Mouse (Mus musculus) CH12F3 (cell line): Measurements from ENCODE around the gene Snx10.

Experiments used
- in situ Hi-C: fragments of 300-500 bp; cut with MboI; formaldehyde crosslinking; loops from 2 replicates; pipeline ENCODE4 v1.14.3; 2020; ENCODE audit warnings: low sequenced_read_pairs

The Snx10 gene

DNA sequence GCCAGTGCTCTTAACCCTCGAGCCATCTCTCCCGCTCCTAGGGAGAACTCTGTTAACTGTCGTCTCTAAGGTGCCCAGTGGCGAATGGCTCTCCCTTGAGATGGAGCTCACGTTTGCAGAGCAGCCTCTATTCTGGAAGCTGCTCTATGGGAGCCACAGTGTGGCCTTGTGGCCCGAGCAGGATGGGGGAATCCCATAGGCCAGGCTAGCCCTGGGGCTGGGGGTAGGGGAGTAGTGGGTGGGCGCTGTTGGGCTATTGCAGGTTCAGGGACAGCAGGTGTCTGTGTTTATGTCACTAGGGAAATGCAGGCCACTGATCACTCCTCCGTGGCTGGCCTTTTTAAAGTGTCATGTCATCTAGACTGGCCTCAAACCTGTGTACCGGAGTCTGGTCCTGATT lies 58.4 kb downstream of the Snx10 start:
- in situ Hi-C loops, result loop anchor here (5.0 to 10.0 kb wide), 2 partner anchors 207 to 640 kb away; partner anchors contain the start of gene Hoxa7

DNA sequence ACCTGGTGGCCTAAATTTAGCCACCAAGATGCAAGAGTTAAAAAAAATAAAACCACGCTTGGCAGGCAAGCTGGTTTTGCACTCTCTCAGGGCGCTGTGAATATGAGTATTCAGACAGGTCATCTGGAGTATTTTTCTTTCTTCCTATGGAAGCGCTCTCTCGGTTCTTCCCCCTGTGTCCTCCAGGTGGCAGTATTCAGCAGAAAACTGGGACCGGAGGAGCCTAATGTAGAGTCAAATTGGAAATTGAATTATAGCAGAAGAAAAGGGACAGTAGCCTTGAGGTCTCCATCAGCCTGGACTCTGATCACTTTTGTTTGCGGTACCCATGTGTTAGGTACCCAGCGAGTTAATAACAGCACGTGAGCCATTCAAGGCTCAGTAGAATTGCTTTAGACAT lies 62.3 kb downstream of the Snx10 start:
- in situ Hi-C loops, result loop anchor here (10.0 kb wide), 1 partner anchor 211 kb away; no protein-coding TSS in a partner anchor

DNA sequence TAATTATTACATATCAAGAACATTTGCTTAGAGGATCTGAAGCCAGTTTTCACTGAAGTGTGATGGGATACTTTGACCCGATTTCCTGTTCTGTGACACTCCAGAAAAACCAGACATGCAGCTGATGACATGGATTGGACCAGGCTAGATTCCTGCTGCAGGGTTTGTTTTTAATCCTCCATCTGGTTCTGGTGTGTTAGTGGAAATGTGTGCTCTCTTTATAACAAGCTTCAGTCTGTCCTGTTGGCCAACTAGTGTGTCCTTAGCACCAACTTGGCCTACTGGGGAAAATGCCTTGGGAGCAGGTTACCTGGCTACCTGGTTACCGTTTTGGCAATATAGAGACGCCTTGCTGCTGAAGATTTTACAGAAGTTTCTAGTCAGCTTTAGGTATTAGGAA lies 63.6 kb downstream of the Snx10 start:
- in situ Hi-C loops, result loop anchor here (10.0 kb wide), 1 partner anchor 212 kb away; no protein-coding TSS in a partner anchor

DNA sequence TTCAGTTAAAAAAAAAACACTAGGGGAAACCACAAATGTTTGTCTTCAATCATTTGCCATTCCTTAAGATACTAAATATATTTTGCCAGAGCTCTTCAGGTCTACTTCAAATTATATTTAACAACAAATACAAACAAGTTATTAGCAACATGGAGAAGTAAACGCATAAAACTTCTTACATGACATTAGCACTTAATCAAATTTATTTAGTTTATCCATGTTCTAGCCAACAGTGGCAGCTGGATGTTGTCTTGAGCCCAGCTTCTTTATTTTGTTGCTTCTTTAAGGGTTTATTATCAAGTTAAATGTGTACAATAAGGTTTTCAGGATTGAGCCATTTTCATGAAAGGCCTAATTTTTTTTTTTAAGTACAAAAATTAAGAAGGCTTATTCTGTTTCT lies 67.6 kb downstream of the Snx10 start:
- in situ Hi-C loops, result loop anchor here (10.0 kb wide), 1 partner anchor 264 kb away; no protein-coding TSS in a partner anchor

DNA sequence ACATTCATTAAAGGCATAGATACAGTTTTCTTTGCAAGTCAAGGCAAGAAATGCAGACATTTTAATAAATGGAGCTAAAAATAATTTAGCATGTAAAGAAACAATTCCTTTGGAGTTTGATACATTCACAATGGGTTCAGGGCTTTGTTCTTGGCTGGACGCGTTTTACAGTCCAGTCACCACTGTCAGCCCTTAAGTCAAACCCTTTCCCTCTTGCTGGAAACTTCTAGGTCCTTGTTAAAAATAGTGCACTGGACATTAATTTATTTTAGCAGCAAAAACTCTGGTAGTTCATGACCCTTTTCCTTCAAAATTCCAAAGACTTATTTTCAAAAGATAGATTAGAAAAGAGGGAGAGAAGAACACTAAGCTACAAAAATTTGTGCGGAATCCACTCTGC lies 68.1 kb downstream of the Snx10 start:
- in situ Hi-C loops, result loop anchor here (10.0 kb wide), 1 partner anchor 263 kb away; no protein-coding TSS in a partner anchor

DNA sequence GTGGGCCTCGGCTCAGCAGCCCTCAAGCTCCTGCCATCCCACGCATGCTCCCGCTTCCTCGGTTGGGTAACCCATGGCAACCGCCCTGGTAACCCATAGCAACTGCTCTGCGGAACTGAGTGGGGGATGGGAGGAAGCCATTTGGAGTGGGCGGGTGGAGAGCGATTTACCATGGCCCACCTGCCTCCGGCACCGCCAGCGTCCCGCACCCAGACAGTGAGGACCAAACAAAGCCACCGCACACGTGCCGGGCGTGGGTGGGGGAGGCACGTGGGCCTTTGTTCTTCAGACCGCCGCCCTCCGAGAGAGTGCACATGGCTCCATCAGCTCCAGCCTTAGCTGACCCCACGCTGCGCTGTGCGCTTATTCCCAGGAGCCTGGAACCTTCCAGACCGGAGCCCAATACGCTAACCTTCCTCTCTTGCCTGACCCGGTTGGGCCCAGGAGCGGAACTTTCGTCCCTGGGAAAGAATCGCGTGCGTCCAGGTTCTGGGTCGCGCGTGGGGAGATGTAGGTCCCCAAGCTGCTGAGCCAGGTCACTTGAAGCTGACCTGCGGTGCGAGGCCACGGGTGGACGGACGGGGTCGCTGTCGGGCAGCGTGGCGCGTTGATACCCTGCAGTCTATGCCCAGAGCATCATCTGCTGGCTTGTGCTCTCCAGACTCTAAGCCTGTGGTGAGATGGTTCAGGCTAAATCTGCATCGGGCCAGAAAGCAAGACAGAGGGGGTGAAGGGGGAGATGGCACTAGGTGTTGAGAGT lies 68.8 kb downstream of the Snx10 start:
- in situ Hi-C loops, result loop anchor here (10.0 kb wide), 1 partner anchor 262 kb away; no protein-coding TSS in a partner anchor

DNA sequence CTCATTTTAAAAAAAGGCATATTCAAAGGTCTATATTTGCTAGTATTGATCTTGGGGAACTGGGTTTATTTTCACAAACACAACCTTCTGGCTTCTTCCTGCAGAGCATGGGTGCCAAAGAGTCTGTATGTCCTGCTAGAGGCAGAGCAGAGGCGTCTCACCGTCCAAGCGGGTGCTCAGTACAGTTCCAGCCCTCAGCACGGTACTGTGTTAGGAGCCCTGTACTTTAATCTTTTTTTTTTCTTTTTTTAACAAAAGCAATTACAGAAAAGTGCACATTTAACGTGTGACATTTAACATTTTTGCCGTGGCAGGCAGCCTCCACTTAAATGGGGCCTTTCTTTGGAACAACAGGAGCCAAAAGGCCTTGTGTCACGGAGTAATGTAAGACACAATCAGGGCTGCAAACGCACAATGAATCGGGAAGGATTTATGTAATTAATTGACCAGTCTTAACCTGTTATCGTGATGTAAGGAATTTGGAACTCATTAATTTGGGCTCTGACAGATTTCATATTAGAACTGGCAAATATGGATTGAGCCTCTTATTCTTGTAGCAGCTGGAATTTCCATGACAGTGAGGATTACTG lies 69.8 kb downstream of the Snx10 start:
- in situ Hi-C loops, result loop anchor here (10.0 kb wide), 1 partner anchor 261 kb away; no protein-coding TSS in a partner anchor

DNA sequence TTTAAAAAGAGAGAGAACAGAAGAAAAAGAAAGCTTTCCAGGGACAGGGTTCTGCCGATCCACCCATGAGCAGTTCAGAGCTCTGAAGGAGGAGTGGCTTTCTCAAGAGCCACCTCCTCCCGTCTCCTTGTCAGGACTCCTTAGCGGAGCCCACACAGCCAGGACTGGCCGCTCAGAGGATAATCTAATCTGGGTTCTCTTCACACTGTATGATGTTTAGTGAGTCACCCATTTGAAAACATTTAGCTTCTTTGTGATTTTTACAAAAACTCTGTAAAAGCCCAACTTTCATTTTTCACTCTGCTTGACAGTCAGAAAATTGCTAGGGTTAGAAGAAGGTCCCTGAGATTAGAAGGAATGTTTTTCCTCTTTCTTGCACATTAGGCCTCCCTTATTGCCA lies 70.8 kb downstream of the Snx10 start:
- in situ Hi-C loops, result loop anchor here (10.0 kb wide), 1 partner anchor 260 kb away; no protein-coding TSS in a partner anchor

DNA sequence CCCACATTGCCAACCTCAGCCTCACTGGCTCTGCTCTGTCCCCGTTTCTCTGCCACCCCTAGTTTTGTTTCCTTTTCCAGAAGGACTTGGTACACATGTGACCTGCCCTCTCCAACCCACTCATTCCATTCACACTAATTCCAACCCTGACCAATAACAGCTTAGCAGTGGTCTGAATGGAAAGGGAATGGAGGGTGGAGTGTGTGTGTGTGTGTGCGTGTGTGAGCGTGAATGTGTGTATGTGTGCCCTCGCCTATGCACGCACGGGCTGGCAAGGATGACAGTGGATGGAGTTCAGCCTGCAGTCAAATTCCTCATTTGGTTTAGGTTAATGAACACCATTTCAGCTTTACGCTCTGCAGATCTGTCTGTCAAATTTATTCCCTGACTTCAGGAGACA lies 74.4 kb downstream of the Snx10 start:
- in situ Hi-C loops, result loop anchor here (10.0 kb wide), 1 partner anchor 257 kb away; no protein-coding TSS in a partner anchor

DNA sequence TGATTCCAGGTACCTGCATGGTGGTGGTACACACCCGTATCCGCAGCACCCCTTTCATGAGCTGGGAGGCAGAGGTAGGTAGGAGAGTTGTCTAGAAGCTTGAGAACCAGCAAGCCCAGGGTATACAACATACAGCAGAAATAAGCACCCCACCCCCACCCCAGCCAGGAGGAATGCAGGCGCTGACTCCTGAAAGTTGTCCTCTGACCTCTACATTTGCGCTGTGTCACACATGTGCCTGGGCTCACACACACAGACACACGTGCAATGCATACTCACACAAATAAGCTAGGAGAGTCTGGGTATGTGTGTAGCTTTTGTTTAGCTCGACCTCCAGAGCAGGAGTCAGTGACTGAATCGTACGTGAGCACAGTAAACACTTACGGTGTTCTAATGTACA lies 76.7 kb downstream of the Snx10 start:
- in situ Hi-C loops, result no loop called here

DNA sequence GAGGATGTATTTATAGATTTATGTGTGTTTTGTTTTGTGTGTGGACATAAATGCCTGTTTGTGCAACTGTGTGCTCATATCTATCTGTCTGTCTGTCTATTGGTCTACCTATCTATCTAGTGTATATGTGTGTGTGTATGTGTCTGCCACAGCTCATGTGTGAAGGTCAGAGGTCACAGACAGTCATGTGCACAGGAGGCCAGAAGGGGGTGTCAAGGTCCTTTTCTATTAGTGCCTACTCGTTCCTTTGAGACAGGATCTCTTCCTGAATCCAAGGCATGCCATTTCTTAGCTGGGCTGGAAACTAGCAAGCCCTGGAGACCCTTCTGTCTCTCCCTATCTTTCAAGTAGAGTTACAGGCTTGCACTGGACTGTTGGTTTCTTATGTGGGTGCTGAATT lies 78.6 kb downstream of the Snx10 start:
- in situ Hi-C loops, result no loop called here

DNA sequence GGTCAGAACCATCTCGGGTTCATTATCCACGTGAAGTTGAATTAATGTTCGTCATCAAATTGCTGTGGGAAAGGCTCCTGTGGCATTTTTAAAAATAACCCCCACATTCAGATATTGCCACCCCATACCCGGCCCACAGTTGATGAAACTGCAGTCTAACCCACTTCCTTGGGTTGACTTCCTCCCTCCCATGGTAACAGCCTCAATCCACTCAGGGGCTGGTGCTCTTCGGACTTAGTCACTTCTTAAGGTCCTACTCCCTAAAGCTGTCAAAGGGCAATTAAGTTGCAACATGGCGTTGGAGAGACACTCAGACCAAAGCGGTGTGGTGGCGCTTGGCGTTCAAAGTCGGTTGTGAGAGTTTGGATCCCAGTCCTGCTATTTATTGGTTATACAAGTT lies 80.0 kb downstream of the Snx10 start:
- in situ Hi-C loops, result no loop called here

DNA sequence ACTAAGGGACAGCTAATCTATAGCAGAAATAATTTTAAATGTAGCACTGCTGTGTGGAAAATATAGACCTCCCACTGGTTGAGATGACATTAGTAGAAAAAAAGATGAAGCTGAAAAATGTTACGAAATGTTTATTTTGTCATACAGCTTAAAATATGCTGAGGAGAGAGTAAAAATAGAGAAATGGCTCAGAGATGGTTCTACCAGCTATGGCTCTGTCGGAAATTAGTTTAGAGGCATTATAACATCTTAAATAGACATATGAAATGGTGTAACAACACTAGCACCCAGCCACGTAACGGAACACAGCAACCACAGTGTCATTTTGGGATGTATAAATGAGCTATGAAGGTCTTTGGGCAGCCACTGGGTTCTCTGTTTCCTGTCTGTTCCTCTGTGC lies 82.5 kb downstream of the Snx10 start:
- in situ Hi-C loops, result no loop called here

DNA sequence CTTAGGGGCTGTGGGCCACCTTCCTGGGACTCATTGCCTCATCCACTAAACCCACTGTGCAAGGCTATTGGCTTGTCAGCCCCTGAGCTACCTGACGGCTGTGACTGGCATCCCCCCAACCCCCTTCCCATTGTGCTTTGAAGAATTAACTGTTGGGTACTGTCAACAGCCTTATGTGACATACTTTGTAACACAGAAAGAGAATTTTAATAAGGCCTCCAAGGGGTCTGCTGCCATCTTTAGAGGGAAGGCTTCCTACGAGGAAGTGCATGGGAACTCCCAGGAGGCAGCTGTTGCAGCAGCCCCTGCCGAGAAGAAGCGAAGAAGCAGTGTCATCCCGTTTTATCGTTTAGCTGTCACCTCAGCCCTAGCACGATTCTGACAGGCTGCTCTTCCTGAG lies 83.1 kb downstream of the Snx10 start:
- in situ Hi-C loops, result no loop called here

DNA sequence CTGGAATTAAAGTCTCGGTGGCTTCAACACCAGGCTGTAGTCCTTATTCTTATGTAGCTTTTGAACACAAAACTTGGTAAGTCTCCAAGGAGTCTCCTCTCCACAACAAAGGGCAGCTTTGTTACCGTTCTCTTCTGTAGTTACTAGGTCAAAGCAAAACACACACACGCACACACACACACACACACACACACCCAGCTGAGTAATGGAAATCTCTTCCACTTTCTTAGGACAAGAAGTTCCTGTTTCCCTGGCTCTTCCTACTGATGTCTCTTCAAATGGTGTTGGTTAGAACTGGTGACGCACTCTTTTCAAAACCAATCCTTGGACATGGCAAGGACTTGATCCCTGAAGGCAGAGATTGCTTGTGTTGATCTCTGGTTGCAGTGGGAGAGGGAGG lies 87.9 kb downstream of the Snx10 start:
- in situ Hi-C loops, result no loop called here

DNA sequence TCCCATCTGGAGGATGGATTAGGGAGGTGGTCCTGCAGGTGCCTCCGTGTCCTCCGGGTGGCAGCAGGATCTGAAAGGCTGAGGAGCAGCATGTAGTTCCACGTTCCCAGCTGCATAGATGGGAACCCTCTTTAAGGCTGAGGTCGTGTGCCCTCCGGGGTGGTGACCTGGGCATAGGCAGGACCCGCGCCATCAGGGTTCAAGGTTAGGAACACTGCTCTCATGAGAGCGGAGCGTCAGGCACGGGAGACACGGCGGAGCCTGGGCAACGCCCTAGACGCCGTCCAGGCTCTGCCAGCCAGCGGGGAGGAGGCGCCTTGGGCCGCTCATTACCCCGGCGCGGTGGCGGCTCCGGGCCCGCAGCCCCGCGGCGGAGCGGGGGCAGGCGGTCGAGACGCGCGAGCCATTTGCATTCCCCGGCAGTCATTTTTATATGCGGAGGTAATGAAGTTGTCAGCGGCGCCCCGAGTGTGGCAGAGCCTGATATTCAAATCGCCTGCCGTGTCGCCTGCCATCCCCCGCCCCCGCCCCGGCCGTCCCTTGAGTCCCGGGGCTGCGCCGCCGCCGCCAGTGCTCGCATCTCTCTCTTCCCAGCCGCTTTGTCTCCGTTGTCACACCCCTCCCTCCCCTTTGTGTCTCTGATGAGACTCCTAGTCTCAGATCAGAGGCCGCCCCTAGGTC lies 88.8 kb downstream of the Snx10 start:
- in situ Hi-C loops, result no loop called here

DNA sequence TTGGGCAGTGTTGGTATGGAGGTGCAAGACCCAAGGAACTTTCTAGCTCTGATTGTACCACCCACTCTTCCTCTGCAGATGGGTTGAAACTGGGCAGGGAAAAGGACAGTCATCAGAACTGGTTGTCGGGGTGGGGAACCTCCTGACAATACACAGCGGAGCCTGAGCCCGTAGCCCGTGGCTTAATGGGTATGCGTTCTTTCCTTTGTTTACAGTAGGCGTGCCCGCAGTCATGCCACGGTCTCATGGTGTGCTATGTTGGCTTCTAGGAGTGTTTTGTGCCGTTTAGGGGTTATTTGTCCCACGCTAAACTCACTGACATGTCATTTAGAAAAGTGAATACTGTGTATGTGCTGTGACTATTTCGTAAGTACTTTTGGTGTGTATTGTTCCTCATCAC lies 90.0 kb downstream of the Snx10 start:
- in situ Hi-C loops, result no loop called here

DNA sequence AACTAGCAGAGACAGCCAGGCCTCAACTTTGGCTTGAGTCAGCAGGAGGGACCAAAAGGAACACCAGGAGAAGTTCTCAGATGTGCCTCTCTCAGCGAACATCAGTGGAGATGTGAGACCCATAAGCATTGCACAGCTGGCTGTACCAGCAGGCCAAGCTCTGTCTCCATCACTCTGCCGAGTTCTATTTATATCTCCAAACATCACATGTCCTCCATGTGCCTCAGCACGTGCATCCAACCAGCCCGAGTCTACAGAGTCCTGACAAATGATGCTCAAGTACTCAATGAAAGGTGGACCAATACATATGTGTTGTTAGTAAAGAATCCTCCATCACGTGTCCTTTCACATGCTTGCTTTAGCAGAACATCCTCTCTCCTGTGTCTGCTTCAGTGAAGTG lies 103.1 kb downstream of the Snx10 start:
- in situ Hi-C loops, result no loop called here

DNA sequence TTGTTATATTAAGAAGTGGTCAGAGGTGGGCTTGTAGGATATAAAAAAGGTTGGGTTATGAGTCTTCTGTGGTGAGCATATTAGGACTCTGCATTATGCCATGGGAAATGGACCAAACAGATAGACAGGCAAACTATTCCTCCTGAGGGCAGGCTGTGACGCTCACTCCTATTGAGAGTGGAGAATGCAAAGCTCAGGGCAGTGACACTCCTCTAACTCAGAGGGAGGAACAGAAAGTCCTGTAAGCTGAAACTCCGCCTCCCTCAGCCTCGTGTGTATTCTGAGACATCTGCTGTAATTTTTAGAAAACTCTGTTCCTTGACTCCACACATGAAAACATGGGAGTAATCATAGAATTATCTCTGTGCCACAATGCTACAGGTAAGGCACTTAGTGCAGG lies 106.0 kb downstream of the Snx10 start:
- in situ Hi-C loops, result no loop called here

DNA sequence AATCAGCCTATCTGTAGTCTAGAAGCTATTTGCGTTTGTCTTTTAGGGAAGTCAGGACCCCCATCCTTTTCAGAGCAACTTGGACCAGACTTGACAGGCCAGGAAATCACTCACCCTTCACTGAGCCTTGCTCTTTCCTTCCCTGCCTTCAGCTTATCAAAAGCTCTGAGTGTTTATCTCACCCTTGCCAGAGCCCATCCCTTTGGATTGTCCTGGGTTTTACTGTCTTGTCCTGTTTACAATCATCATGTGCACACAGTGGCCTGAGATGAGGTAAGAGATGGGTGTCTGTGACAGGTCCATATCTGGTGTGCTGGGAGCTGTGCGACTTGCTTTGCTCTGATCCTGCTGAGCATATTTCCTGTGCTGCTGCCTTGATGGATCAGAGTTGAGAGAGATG lies 106.5 kb downstream of the Snx10 start:
- in situ Hi-C loops, result no loop called here

DNA sequence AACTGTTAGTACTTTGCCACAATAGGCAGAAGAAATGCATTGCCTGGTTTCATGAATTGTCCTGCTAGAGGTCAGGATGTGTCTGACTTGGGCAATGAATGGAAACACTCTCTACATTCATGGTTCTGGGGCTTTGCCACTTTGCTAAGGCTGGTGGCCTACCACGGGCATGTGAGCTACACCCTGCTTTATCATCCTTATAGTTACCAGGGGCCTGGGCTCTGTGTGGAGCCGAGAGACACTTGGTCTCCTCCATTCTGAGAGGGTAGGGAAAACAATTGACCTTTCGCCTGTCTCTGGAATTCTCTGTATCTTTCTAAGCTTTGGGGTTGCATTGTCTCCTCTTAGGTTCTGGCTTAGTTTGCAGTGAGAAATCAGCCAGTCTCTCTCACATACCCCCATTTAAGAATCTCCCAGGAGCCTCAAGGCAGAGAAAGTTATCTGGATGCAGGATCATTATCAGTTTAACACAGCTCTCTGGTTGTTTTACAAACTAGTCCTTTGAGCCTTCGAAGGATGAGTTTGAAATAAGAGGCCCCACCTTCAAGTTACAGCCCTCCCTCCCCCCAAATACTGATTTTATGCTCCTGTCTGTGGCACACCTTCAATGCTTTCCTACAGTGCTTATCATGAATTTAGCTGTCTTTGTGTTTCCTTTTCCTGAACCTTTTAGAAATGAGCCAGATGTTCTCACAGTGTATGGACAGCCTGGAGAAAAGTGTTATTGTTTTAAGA lies 109.4 kb downstream of the Snx10 start:
- in situ Hi-C loops, result no loop called here
